Mouse (Mus musculus) thymus, adult 2 months (tissue): ENCODE measurements around the gene Hoxc9.

Experiments used
- CTCF ChIP-seq: fragments of 200-500 bp; IDR thresholded peaks from 2 replicates; pipeline ENCODE4 v1.5.1; 2012; ENCODE audit warnings: mild to moderate bottlenecking, control low read depth, low read length, moderate library complexity, borderline replicate concordance; ENCODE audit not compliant: control insufficient read depth, poor library complexity, insufficient read depth; ENCODE audit errors: extremely low read depth
- POLR2A ChIP-seq: fragments of 200-500 bp; IDR thresholded peaks from 2 replicates; pipeline ENCODE4 v1.6.1; 2012; ENCODE audit warnings: mild to moderate bottlenecking, low read length, control low read depth, moderate library complexity; ENCODE audit not compliant: control insufficient read depth, poor library complexity, insufficient read depth; ENCODE audit errors: extremely low read depth

DNA sequence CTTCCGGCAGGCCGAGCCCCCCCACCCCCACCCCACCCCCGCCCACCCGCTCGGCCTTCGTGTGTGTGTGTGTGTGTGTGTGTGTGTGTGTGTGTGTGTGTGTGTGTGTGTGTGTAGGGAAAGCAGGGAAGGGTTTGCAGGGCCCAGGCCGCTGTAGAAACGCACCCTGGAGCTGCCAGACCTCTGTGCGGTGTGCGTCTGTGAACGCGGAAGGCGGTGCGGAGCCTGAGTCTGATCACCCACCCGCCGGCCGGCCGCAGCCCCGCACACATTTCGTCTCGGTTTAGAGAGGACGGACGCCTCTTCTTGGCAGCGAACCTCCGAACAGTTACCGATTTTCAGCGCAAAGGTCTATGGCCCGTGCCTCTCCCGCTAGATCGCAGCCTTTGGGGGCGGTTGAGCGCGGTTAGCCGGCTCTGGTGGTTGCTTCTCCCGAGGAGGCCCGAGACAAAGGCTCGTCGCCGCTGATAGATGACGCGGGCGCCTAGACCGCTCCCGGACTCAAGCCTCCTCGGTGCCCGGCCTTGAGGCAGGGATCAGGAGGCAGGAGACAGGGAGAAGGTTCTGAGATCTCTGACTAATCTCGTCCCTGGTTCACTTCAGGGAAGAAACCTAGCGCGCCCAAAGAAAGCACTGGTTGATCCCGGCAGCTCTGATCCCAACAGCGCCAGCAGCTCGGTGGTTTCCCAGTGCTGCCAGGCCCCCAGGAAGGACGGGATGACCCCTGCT, 33.3 kb upstream of the Hoxc9 start:
- no peak for TF ChIP-seq CTCF
- TF ChIP-seq POLR2A = no peak
